Mouse (Mus musculus) ZHBTc4 (cell line): ENCODE data around the gene Gm30083.
A peak's percentile ranks its signal among the peaks of the same experiment; 100 is the strongest.

Experiments used
- DNase-seq: peaks from one replicate; pipeline ENCODE4 v3.0.0-alpha.2; 2011; ENCODE audit warnings: low read depth, low spot score

Gene Gm30083

GRCm38 (mm10) chr14:33959341-33959740, 55.6 kb downstream of the Gm30083 start:
- DNase-seq, result peak; percentile 67

DNA sequence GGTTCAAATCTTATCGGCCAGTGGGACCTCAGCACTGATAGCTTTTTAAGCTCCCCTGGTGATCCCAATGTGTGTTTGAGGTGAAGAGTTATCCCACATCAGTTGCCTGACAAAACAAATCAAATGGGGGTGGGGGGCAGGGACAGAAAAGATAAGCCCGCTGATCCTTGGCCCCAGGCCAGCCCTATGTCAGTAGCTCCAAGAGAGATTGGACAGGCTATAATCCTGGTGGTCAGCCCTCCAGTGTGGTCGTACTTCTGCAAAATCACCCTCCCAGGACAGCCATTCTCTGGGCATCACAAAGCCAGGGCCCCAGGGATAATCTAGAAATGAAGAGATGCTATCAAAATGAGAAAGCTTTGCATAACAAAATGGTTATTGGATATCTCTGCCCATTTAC, 56.1 kb downstream of the Gm30083 start:
- no peak for DNase-seq

GRCm38 (mm10) chr14:33958186-33958585, 56.8 kb downstream of the Gm30083 start:
- no peak for DNase-seq

DNA sequence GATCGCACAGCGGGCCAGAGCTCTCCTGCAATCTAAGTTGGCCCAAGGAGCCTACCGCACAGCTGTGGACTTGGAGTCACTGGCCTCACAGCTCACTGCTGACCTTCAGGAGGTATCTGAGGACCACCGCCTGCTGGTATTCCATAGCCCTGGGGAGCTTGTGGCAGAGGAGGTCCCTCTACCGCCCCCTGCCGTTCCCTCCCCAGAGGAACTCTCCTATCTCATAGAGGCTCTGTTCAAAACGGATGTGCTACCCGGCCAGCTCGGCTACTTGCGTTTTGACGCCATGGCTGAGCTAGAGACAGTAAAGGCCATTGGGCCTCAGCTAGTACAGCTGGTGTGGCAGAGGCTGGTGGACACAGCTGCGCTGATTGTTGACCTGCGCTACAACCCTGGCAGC, 58.9 kb downstream of the Gm30083 start:
- peak; percentile 80 for DNase-seq

- DNase-seq, result no peak
Observed at GRCm38 (mm10) chr14:33953761-33954160, 61.2 kb downstream of the Gm30083 start, which contains the start of gene Rbp3. Rbp3 (plus strand) TSS chr14:33954003.

GRCm38 (mm10) chr14:33952233-33952981, 62.6 kb downstream of the Gm30083 start:
- no peak for DNase-seq

- DNase-seq, result no peak
Observed at GRCm38 (mm10) chr14:33946125-33946524, 68.9 kb downstream of the Gm30083 start.

- DNase-seq, result no peak
Observed at GRCm38 (mm10) chr14:33942222-33942621, 72.8 kb downstream of the Gm30083 start.

- no peak for DNase-seq
Observed at GRCm38 (mm10) chr14:33940739-33941138, 74.2 kb downstream of the Gm30083 start, which contains the start of gene Gdf2. Gdf2 (plus strand) TSS chr14:33941039.

DNA sequence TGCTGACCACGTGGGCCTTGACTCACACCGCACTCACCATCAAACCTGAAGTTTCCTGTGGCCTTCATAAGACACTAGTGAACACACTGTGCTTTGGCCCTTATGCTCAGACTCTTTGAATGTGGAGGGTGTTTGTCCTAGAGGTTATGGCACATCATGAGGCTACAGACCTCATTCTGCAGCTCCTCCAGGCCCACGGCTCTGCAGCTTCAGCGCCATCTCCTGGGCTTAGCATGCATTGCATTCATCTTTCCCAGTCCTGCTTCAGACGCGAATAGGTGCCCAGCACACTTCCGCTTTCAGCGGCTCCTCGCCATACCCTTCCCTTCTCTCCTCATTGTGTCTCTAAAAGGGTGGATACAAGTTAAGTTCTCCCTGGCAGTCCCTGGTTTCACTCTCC, 75.9 kb downstream of the Gm30083 start:
- peak; percentile 60 for DNase-seq
